Mouse (Mus musculus): ENCODE measurements around the gene Slc23a3. TPM values are rescaled to one million over a fixed set of nuclear protein-coding genes. Genes with fewer than 3 reads are reported as not detected.

Slc23a3 gene
- polyA plus RNA-seq, 1 experiment from 2014 or later: 2.4 TPM

DNA sequence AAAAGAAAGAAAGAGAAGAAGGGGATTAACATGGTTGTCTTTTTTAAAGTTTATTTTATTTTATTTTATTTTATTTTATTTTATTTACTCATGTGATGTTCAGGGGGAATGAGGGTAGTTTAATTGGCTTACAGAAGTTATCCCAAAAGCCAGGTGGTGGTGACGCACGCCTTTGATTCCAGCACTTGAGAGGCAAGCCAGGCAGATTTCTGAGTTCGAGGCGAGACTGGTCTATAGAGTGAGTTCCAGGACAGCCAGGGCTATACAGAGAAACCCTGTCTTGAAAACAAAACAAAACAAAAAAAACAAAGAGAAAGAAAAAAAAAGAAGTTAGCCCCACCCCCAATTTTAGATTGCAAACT lies 26.5 kb upstream of the Slc23a3 start:
- H3K9me3 ChIP-seq (ENCODE audit: control insufficient read depth, low read length): no peaks in the 10 kb centered on the region
- H3K4me2 ChIP-seq (replicated peaks; ENCODE audit: low read depth, low read length): no peak overlapping the region
- no peaks in the 10 kb centered on the region for H3K4me1 ChIP-seq (ENCODE audit: control insufficient read depth, insufficient read depth, low read length)
- H3K27me3 ChIP-seq (ENCODE audit: control insufficient read depth, insufficient read depth, low read length): peaks cover 3% of the 10 kb centered on the region; the same call in 1 of the 2 replicates
- no peak overlapping the region for H3K4me3 ChIP-seq (ENCODE audit: low read length)
- no peaks in the 10 kb centered on the region for H3K36me3 ChIP-seq (ENCODE audit: control insufficient read depth, insufficient read depth, low read length)
- no peak overlapping the region for H3K27ac ChIP-seq (ENCODE audit: low read depth, low read length)
- H3K9ac ChIP-seq (ENCODE audit: low read depth, low read length): no peak overlapping the region
- no peak for ATAC-seq (ENCODE audit: low FRiP score, low TSS enrichment)
- 85% methylated on average over 4 of the region's 4 CpGs for WGBS

DNA sequence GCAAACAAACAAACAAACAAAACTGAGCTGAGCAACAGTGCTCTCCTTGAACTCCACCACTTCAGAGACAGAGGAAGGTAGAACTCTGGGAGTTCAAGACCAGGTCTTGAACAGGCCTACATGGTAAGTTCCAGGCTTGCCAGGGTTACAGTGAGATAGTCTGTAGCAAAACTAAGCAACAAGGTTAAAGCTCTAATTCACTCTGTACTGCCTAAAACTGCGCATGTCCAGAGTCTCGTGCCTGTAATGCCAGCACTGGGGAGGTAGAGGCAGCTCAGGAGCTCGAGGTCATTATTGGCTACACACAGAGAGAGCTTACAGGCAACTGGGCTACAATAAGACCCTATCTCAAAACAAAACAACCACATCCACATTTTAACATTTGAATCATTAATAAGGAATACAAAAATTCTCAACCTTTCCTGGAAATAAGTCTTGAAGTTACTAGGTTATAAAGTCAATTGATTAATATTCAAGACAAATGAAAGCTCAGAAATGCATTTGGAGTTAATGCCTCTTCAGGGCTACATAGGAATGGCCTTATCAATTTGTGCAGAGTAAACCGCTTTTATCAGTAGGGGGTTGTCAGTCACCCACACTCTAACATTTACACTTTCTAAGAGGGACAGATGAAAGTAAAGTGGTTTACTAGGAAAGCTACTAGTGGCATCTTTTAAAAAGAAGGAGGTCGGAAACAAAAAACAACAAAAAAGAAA lies 26.0 kb upstream of the Slc23a3 start:
- no peak for ATAC-seq (ENCODE audit: low FRiP score, low TSS enrichment)
- WGBS: 78% methylated on average over 5 of the region's 5 CpGs
- H3K9me3 ChIP-seq (ENCODE audit: control insufficient read depth, low read length): no peaks in the 10 kb centered on the region
- H3K4me3 ChIP-seq (ENCODE audit: low read length): no peak overlapping the region
- no peak overlapping the region for H3K9ac ChIP-seq (ENCODE audit: low read depth, low read length)
- H3K4me1 ChIP-seq (ENCODE audit: control insufficient read depth, insufficient read depth, low read length): no peaks in the 10 kb centered on the region
- no peak overlapping the region for H3K27ac ChIP-seq (ENCODE audit: low read depth, low read length)
- no peaks in the 10 kb centered on the region for H3K36me3 ChIP-seq (ENCODE audit: control insufficient read depth, insufficient read depth, low read length)
- H3K27me3 ChIP-seq (ENCODE audit: control insufficient read depth, insufficient read depth, low read length): peaks cover 3% of the 10 kb centered on the region; the same call in 1 of the 2 replicates
- H3K4me2 ChIP-seq (replicated peaks; ENCODE audit: low read depth, low read length): no peak overlapping the region

DNA sequence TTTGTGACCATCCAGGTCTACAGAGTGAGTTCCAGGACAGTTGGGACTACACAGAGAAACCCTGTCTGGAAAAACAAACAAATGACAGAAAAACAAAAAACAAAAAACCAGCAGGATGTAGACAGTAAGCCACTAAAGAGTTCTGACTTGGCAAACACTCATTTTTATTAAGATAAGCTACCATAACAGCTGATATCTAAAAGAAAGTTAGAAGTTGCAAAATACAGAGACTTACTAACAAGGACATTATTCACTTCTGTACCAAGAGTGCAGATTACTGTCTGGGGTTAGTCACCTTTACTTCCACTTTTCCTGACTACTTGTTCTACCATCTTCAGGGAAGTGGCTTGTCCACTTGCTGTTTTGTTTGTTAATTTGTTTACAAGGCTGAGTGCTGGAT lies 25.3 kb upstream of the Slc23a3 start:
- Histone ChIP-seq H3K9ac (ENCODE audit: low read depth, low read length) (no peak overlapping the region), H3K9me3 (ENCODE audit: control insufficient read depth, low read length) (no peaks in the 10 kb centered on the region), H3K36me3 (ENCODE audit: control insufficient read depth, insufficient read depth, low read length) (no peaks in the 10 kb centered on the region), H3K27ac (ENCODE audit: low read depth, low read length) (no peak overlapping the region), H3K4me3 (ENCODE audit: low read length) (no peak overlapping the region), H3K4me1 (ENCODE audit: control insufficient read depth, insufficient read depth, low read length) (no peaks in the 10 kb centered on the region), H3K27me3 (ENCODE audit: control insufficient read depth, insufficient read depth, low read length) (peaks cover 3% of the 10 kb centered on the region; the same call in 1 of the 2 replicates), H3K4me2 (replicated peaks; ENCODE audit: low read depth, low read length) (no peak overlapping the region)
- no peak for ATAC-seq (ENCODE audit: low FRiP score, low TSS enrichment)

DNA sequence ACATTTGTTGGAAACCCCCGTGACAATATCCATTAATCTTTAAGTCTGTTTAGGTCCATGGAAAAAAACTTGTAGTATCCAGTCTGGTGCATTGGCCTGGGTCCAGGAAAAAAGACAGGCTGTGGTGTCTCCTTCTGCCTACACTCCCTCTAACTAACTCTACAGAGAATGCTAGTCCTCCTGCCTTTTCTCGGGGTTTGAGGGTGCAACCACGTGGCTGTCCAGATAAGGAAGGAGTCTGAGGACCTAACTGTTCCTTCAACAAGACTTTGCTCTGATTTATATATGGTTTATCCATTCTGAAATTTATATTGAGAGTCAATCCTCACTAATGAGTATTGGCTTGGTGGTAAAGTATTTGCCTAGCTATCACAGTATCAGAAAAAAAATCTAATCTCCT lies 22.1 kb upstream of the Slc23a3 start:
- Histone ChIP-seq H3K27me3 (ENCODE audit: control insufficient read depth, insufficient read depth, low read length) (peaks cover 3% of the 10 kb centered on the region; the same call in 1 of the 2 replicates), H3K9ac (ENCODE audit: low read depth, low read length) (no peak overlapping the region), H3K4me3 (ENCODE audit: low read length) (no peak overlapping the region), H3K4me1 (ENCODE audit: control insufficient read depth, insufficient read depth, low read length) (no peaks in the 10 kb centered on the region), H3K9me3 (ENCODE audit: control insufficient read depth, low read length) (no peaks in the 10 kb centered on the region), H3K4me2 (replicated peaks; ENCODE audit: low read depth, low read length) (no peak overlapping the region), H3K27ac (ENCODE audit: low read depth, low read length) (no peak overlapping the region), H3K36me3 (ENCODE audit: control insufficient read depth, insufficient read depth, low read length) (no peaks in the 10 kb centered on the region)
- WGBS: 69% methylated on average over 3 of the region's 3 CpGs
- no peak for ATAC-seq (ENCODE audit: low FRiP score, low TSS enrichment)

DNA sequence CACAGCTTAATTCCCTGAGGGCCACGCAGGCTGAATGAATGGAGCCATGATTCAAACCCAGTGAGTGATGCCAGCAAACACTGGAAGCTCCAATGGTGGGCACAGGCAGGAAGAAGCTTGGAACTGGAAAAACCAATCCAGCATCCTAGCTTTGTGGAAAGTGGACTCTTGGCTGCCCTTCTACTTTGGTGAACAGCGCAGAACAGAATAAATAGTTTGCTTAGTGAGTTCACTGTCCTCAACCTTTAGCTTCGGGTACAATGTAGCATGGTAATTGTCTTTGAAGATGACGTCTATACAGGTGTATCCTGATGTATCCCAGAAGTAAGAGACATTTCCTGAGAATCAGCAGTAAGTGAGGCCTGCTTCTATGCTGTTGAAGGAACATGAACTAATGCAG lies 15.0 kb upstream of the Slc23a3 start:
- Histone ChIP-seq H3K9me3 (ENCODE audit: control insufficient read depth, low read length) (no peaks in the 10 kb centered on the region), H3K4me1 (ENCODE audit: control insufficient read depth, insufficient read depth, low read length) (peaks cover 4% of the 10 kb centered on the region; the same call in 1 of the 2 replicates), H3K9ac (ENCODE audit: low read depth, low read length) (no peak overlapping the region), H3K27ac (ENCODE audit: low read depth, low read length) (no peak overlapping the region), H3K27me3 (ENCODE audit: control insufficient read depth, insufficient read depth, low read length) (no peaks in the 10 kb centered on the region), H3K4me3 (ENCODE audit: low read length) (no peak overlapping the region), H3K36me3 (ENCODE audit: control insufficient read depth, insufficient read depth, low read length) (peaks cover 46% of the 10 kb centered on the region), H3K4me2 (replicated peaks; ENCODE audit: low read depth, low read length) (no peak overlapping the region)
- WGBS: 89% methylated on average over 4 of the region's 4 CpGs
- ATAC-seq (ENCODE audit: low FRiP score, low TSS enrichment): no peak

DNA sequence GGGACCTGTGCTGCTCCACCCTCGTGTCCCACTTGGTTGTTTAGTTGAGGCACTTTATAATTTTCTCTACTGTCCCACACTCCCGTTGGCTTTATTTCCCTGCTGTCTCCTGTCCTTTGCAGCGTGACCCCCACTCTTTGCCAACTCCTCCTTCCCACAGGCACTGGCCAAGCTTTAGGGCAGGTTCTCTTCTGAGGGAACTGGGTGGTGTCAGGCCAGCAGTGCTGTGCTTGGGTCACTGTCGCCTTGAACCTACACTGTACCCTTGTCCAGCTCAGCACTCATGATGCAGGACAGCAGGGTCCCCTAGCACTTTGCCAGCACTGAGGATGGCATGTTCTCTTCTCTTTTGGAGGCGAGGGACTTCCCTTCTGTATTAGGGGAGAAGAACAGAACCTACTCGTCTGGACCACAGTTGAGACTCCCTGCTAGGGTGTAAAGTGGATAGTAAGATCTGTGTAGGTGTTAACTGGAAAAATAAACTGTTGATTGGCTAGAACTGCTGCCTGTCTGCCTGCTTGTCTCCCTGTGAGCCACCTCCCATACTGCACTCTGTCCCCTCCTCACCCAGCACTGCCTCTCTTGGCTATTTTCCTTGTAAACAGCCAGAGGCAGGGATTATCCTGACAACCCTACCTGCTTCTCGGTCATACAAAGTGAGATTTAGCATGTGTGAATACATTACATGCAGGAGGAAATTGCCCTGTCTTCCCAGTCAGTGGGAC lies 13.9 kb upstream of the Slc23a3 start:
- Histone ChIP-seq H3K9me3 (ENCODE audit: control insufficient read depth, low read length) (no peaks in the 10 kb centered on the region), H3K4me2 (replicated peaks; ENCODE audit: low read depth, low read length) (no peak overlapping the region), H3K9ac (ENCODE audit: low read depth, low read length) (no peak overlapping the region), H3K4me1 (ENCODE audit: control insufficient read depth, insufficient read depth, low read length) (peaks cover 10% of the 10 kb centered on the region; the same call in 1 of the 2 replicates), H3K27me3 (ENCODE audit: control insufficient read depth, insufficient read depth, low read length) (no peaks in the 10 kb centered on the region), H3K27ac (ENCODE audit: low read depth, low read length) (no peak overlapping the region), H3K4me3 (ENCODE audit: low read length) (no peak overlapping the region), H3K36me3 (ENCODE audit: control insufficient read depth, insufficient read depth, low read length) (peaks cover 46% of the 10 kb centered on the region)
- 90% methylated on average over 7 of the region's 7 CpGs for WGBS
- ATAC-seq (ENCODE audit: low FRiP score, low TSS enrichment): no peak

DNA sequence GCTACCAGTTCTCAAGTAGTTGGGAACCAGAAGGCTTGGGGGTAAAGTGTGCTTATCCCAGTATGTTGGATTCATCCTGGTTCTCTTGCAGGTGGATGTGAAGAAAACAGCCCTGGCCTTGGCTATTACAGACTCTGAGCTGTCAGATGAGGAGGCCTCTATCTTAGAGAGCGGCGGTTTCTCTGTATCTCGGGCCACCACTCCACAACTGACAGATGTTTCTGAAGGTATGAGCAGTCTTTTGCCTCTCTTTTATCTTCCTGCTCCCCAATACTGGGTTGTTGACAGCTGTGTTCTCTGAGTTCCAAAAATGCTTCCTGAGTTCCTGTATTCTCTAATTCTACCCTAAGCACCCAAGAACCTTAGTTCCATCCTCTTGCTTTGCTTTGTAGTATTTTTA lies 11.9 kb upstream of the Slc23a3 start:
- ATAC-seq (ENCODE audit: low FRiP score, low TSS enrichment): no peak
- H3K36me3 ChIP-seq (ENCODE audit: control insufficient read depth, insufficient read depth, low read length): peaks cover 46% of the 10 kb centered on the region

DNA sequence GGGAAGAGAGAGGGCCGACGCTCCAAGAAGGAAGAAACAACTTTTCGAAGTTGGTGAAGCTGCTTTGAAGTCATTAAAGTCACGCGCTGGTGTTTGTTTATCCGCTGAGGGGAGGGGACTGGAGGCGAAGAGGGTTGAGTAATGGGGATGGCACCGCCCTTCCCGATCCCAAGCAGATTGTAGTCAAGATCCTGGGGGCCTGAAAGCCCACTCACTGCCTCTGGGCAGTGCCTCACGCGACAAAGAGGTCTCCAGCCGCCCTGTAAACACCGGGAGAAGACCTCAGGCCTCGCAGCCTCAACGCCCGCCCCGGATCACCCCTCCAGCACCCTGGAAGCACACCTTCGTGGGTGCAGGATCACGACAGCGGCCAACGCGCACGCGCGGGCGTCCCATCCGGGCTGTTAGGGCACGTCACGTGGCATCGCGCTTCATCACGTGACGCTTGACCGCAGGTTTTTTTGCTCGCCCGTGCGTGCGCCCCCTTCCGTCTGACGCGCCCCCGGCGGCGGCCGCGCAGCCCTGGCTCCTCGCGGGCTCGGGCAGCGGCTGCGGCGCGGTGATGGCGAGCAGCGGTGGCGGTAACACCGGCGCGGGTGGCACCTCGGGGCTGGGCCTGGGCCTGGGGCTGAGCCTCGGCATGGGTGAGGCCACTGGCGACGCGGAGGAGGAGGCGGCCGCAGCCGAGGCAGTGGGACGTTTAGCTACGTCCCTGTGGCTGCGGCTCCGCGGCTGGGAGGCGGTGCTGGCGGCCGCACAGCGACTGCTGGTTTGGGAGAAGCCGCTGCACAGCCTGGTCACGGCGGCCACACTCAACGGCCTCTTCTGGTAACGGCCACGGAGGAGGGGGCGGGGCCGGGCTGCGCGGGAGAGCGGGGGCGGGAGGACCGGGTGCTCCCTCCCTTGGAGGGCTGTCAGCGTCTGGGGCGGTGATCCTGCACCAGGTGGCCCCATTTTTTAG lies 8.9 kb upstream of the Slc23a3 start, which contains the start of the genes Cnppd1 and Retreg2:
TSS of gene Cnppd1 (minus strand) at position 411 of the 961 bp plus-strand sequence.
TSS of gene Retreg2 (plus strand) at position 478 of the 961 bp plus-strand sequence.
- peaks cover 52% of the 10 kb centered on the region for H3K36me3 ChIP-seq (ENCODE audit: control insufficient read depth, insufficient read depth, low read length)
- no peaks in the 10 kb centered on the region for H3K9me3 ChIP-seq (ENCODE audit: control insufficient read depth, low read length)
- H3K4me1 ChIP-seq (ENCODE audit: control insufficient read depth, insufficient read depth, low read length): peaks cover 15% of the 10 kb centered on the region
- no peaks in the 10 kb centered on the region for H3K27me3 ChIP-seq (ENCODE audit: control insufficient read depth, insufficient read depth, low read length)
- peak within 1 kb of the TSS; percentile 95 for H3K27ac ChIP-seq (ENCODE audit: low read depth, low read length)
- peak within 1 kb of the TSS; percentile 84 for H3K4me3 ChIP-seq (ENCODE audit: low read length)
- H3K4me2 ChIP-seq (replicated peaks; ENCODE audit: low read depth, low read length): peak within 1 kb of the TSS; percentile 93
- ATAC-seq (ENCODE audit: low FRiP score, low TSS enrichment): peak; percentile 87
- under 1% methylated on average over 90 of the region's 91 CpGs for WGBS
- H3K9ac ChIP-seq (ENCODE audit: low read depth, low read length): peak within 1 kb of the TSS; percentile 92

More for the DNA sequence above, 11.9 kb upstream of the Slc23a3 start:
- Histone ChIP-seq H3K4me3 (ENCODE audit: low read length) (no peak overlapping the region), H3K9me3 (ENCODE audit: control insufficient read depth, low read length) (no peaks in the 10 kb centered on the region), H3K9ac (ENCODE audit: low read depth, low read length) (no peak overlapping the region), H3K27me3 (ENCODE audit: control insufficient read depth, insufficient read depth, low read length) (no peaks in the 10 kb centered on the region), H3K4me2 (replicated peaks; ENCODE audit: low read depth, low read length) (no peak overlapping the region), H3K4me1 (ENCODE audit: control insufficient read depth, insufficient read depth, low read length) (peaks cover 15% of the 10 kb centered on the region), H3K27ac (ENCODE audit: low read depth, low read length) (no peak overlapping the region)
- WGBS: 93% methylated on average over 3 of the region's 3 CpGs
